Mouse (Mus musculus) heart, embryonic 16.5 days (tissue): ENCODE data around the gene Lrguk. TPM values are rescaled to one million over a fixed set of nuclear protein-coding genes. Genes with fewer than 3 reads are reported as not detected.
A peak's percentile ranks its signal among the peaks of the same experiment; 100 is the strongest.

Experiments
- ATAC-seq: fragments of 200-750 bp; cut with Nextera tagmentation; replicated peaks from 2 replicates; pipeline ENCODE4 v1.8.0; 2017; ENCODE audit warnings: moderate number of reproducible peaks; ENCODE audit not compliant: insufficient read depth, low FRiP score; ENCODE audit errors: extremely low read depth
- H3K27ac ChIP-seq: fragments of 300-500 bp; sonication (generic); 2 replicates; pipeline ENCODE4 v1.5.1; 2014; ENCODE audit warnings: mild to moderate bottlenecking, low read length, control low read depth, moderate library complexity
- H3K27me3 ChIP-seq: fragments of 300-500 bp; sonication (generic); 2 replicates; pipeline ENCODE4 v1.6.1; 2014; ENCODE audit warnings: low read length, mixed read lengths; ENCODE audit not compliant: control insufficient read depth, insufficient read depth
- H3K36me3 ChIP-seq: fragments of 300-500 bp; sonication (generic); 2 replicates; pipeline ENCODE4 v1.6.1; 2014; ENCODE audit not compliant: control insufficient read depth, insufficient read depth
- H3K4me1 ChIP-seq: fragments of 300-500 bp; sonication (generic); 2 replicates; pipeline ENCODE4 v1.6.1; 2014; ENCODE audit warnings: low read length, mixed read lengths; ENCODE audit not compliant: control insufficient read depth, insufficient read depth
- H3K4me2 ChIP-seq: fragments of 300-500 bp; sonication (generic); 2 replicates; pipeline ENCODE4 v1.6.1; 2014; ENCODE audit warnings: low read depth, mild to moderate bottlenecking, control low read depth, low read length
- H3K4me3 ChIP-seq: fragments of 300-500 bp; sonication (generic); 2 replicates; pipeline ENCODE4 v1.5.1; 2014; ENCODE audit warnings: mild to moderate bottlenecking, control low read depth, low read length
- H3K9ac ChIP-seq: fragments of 300-500 bp; sonication (generic); 2 replicates; pipeline ENCODE4 v1.6.1; 2014; ENCODE audit warnings: low read length, control low read depth
- H3K9me3 ChIP-seq: fragments of 300-500 bp; sonication (generic); replicated peaks from 2 replicates; pipeline ENCODE4 v1.6.1; 2016; ENCODE audit warnings: low read length; ENCODE audit not compliant: control insufficient read depth
- WGBS: fragments of 180-500 bp; shearing (Covaris S2); extraction: QIAGEN DNeasy Blood & Tissue Kit; methylation state at CpG from one replicate; pipeline ENCODE4 v1.1.7; 2014; 5-methylcytosine and 5-hydroxymethylcytosine counted together
- polyA plus RNA-seq: library from polyadenylated mRNA; unstranded; fragments of >200 nt; fragmentation: Nextera tagmentation; extraction: Ambion mirVana; gene quantifications from 2 replicates; pipeline ENCODE4 v1.2.1, GENCODE M21; 2015

The Lrguk gene
- polyA plus RNA-seq, 1 experiment from 2014 or later, result 0.35 TPM

- no peak overlapping the region for H3K4me3 ChIP-seq
- H3K4me1 ChIP-seq, result no peaks in the 10 kb centered on the region
- ATAC-seq, result no peak
- no peaks in the 10 kb centered on the region for H3K27me3 ChIP-seq
- no peak overlapping the region for H3K9ac ChIP-seq
- 71% methylated on average over 6 of the region's 6 CpGs for WGBS
- no peaks in the 10 kb centered on the region for H3K36me3 ChIP-seq
- H3K9me3 ChIP-seq, result no peaks in the 10 kb centered on the region
- H3K27ac ChIP-seq, result no peak overlapping the region
- H3K4me2 ChIP-seq, result no peak overlapping the region
These were observed 82.2 kb downstream of the Lrguk start for GRCm38 (mm10) chr6:34111406-34111805.

- WGBS, result 88% methylated on average over 7 of the region's 7 CpGs
- no peaks in the 10 kb centered on the region for H3K27me3 ChIP-seq
- no peak for ATAC-seq
These were observed 87.7 kb downstream of the Lrguk start for GRCm38 (mm10) chr6:34116838-34117478.

DNA sequence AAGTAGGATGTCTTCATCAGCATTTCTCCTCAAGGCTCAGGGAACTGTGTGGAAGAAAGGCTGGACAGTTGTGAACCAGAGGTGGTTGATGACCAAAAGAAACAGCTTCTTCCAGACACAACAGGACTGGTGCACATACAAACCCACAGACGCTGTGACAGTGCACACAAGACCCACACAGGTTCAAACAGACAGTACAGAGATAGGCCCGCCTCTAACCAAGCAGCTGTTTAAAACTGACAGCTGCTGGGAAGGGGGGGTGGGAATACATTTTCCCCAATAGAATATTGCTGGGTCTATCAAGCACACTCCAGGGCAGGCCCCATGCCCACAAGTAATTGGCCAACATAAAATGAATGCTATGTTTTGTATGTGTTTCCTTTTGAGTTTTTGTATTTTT lies 95.2 kb downstream of the Lrguk start:
- Histone ChIP-seq H3K4me3 (no peak overlapping the region), H3K4me1 (no peaks in the 10 kb centered on the region), H3K27ac (no peak overlapping the region), H3K27me3 (no peaks in the 10 kb centered on the region), H3K9ac (no peak overlapping the region), H3K9me3 (no peaks in the 10 kb centered on the region), H3K36me3 (no peaks in the 10 kb centered on the region), H3K4me2 (no peak overlapping the region)
- WGBS, result 70% methylated on average over 2 of the region's 2 CpGs
- ATAC-seq, result no peak

More at GRCm38 (mm10) chr6:34116838-34117478, 87.7 kb downstream of the Lrguk start:
- no peak overlapping the region for H3K4me2 ChIP-seq
- no peak overlapping the region for H3K4me3 ChIP-seq
- H3K27ac ChIP-seq, result no peak overlapping the region
- H3K9ac ChIP-seq, result no peak overlapping the region
- no peaks in the 10 kb centered on the region for H3K9me3 ChIP-seq
- no peaks in the 10 kb centered on the region for H3K4me1 ChIP-seq
- H3K36me3 ChIP-seq, result no peaks in the 10 kb centered on the region

GRCm38 (mm10) chr6:34129261-34129660 lies 100.0 kb downstream of the Lrguk start:
- no peak overlapping the region for H3K4me2 ChIP-seq
- H3K4me1 ChIP-seq, result no peaks in the 10 kb centered on the region
- ATAC-seq, result peak; percentile 41
- H3K4me3 ChIP-seq, result no peak overlapping the region
- no peak overlapping the region for H3K9ac ChIP-seq
- H3K27me3 ChIP-seq, result no peaks in the 10 kb centered on the region
- WGBS, result 35% methylated on average over 2 of the region's 2 CpGs
- no peaks in the 10 kb centered on the region for H3K9me3 ChIP-seq
- no peaks in the 10 kb centered on the region for H3K36me3 ChIP-seq
- no peak overlapping the region for H3K27ac ChIP-seq

GRCm38 (mm10) chr6:34132391-34132790 lies 103.1 kb downstream of the Lrguk start:
- ATAC-seq, result no peak
- Histone ChIP-seq H3K4me3 (no peak overlapping the region), H3K36me3 (no peaks in the 10 kb centered on the region), H3K27me3 (no peaks in the 10 kb centered on the region), H3K9me3 (no peaks in the 10 kb centered on the region), H3K4me2 (no peak overlapping the region), H3K4me1 (no peaks in the 10 kb centered on the region), H3K9ac (no peak overlapping the region), H3K27ac (no peak overlapping the region)
- WGBS, result 89% methylated on average over 9 of the region's 9 CpGs

GRCm38 (mm10) chr6:34138366-34138765 lies 109.1 kb downstream of the Lrguk start:
- WGBS, result 79% methylated on average over 3 of the region's 3 CpGs
- H3K27me3 ChIP-seq, result no peaks in the 10 kb centered on the region
- H3K4me3 ChIP-seq, result no peak overlapping the region
- H3K9ac ChIP-seq, result no peak overlapping the region
- no peaks in the 10 kb centered on the region for H3K36me3 ChIP-seq
- no peak overlapping the region for H3K27ac ChIP-seq
- no peaks in the 10 kb centered on the region for H3K9me3 ChIP-seq
- H3K4me1 ChIP-seq, result no peaks in the 10 kb centered on the region
- no peak for ATAC-seq
- H3K4me2 ChIP-seq, result no peak overlapping the region

- Histone ChIP-seq H3K4me1 (no peaks in the 10 kb centered on the region), H3K9me3 (no peaks in the 10 kb centered on the region), H3K27me3 (no peaks in the 10 kb centered on the region), H3K4me2 (no peak overlapping the region), H3K27ac (no peak overlapping the region), H3K4me3 (no peak overlapping the region), H3K9ac (no peak overlapping the region), H3K36me3 (no peaks in the 10 kb centered on the region)
- no peak for ATAC-seq
- 72% methylated on average over 11 of the region's 11 CpGs for WGBS
These were observed 113.7 kb downstream of the Lrguk start for GRCm38 (mm10) chr6:34142931-34143330.

DNA sequence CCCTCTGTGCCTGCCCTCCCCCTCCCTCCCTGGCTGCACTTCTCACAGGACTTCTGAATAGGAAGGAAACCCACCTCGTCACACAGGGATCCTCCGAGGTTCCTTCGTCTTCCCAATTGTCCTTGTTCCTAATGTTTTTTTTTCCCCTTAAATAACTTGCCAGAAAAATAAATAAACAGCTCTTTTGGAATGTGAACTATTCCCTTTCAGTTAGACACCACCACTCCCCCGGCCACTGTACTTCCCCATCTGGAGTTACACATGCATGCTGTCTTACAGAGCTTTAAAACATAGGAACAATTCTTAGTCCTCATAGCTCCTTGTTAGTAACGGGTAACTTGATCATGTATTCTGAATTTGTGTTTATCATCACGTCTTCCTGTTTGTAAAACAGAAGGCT lies 116.8 kb downstream of the Lrguk start:
- Histone ChIP-seq H3K9ac (no peak overlapping the region), H3K36me3 (no peaks in the 10 kb centered on the region), H3K4me1 (no peaks in the 10 kb centered on the region), H3K4me2 (no peak overlapping the region), H3K4me3 (no peak overlapping the region), H3K27me3 (no peaks in the 10 kb centered on the region), H3K27ac (no peak overlapping the region), H3K9me3 (no peaks in the 10 kb centered on the region)
- ATAC-seq, result no peak
- WGBS, result 51% methylated on average over 6 of the region's 6 CpGs

GRCm38 (mm10) chr6:34148021-34148420 lies 118.8 kb downstream of the Lrguk start:
- no peak for ATAC-seq
- WGBS, result 63% methylated on average over 3 of the region's 3 CpGs
- no peak overlapping the region for H3K4me3 ChIP-seq

More at GRCm38 (mm10) chr6:34148021-34148420, 118.8 kb downstream of the Lrguk start:
- Histone ChIP-seq H3K4me1 (no peaks in the 10 kb centered on the region), H3K27me3 (no peaks in the 10 kb centered on the region), H3K36me3 (no peaks in the 10 kb centered on the region), H3K9me3 (no peaks in the 10 kb centered on the region), H3K4me2 (no peak overlapping the region), H3K27ac (no peak overlapping the region), H3K9ac (no peak overlapping the region)
